Mouse (Mus musculus): ENCODE data around the gene Ccdc39. TPM values are rescaled to one million over a fixed set of nuclear protein-coding genes. Genes with fewer than 3 reads are reported as not detected.

Ccdc39 gene
- total RNA-seq, 2 experiments from 2014 or later: not detected

GRCm38 (mm10) chr3:33799617-33800512 lies 44.2 kb downstream of the Ccdc39 start, which contains the start of gene Ttc14:
TSS of gene Ttc14 (plus strand) at chr3:33799832.
- ATAC-seq (replicated peaks; ENCODE audit: low FRiP score, poor library complexity, severe bottlenecking): peak; percentile 97

DNA sequence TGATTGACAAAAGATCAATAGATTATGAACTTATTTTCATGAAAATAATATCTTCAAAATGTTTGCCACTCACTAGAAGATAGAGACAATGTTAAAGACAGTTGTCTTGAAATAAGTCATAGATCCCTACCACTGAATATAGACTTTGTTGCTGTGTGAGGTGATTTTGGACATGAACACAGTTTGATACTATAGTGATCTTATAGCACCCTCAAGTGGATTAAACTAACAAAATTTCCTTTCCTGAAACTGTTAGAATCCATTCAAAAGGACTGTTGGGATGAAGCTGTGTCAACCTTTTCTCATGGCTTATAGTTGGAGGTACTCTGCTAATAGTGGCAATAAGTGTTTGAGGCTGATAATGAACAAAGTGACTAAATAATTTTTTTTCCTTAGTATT lies 53.1 kb downstream of the Ccdc39 start:
- ATAC-seq (replicated peaks; ENCODE audit: low FRiP score, poor library complexity, severe bottlenecking): no peak

Other genes starting within 250 kb of the Ccdc39 start
- gene Ttc14, start 44.5 kb downstream of the Ccdc39 start, total RNA-seq (2015; ENCODE audit: low replicate concordance): 43.6 and 65.4 TPM in 2 replicates
- gene Ttc14, start 44.5 kb downstream of the Ccdc39 start, total RNA-seq (2017; ENCODE audit: low replicate concordance): 114 and 143 TPM in 2 replicates
- gene Fxr1, start 175.6 kb upstream of the Ccdc39 start, total RNA-seq (2015; ENCODE audit: low replicate concordance): 83.4 and 96.6 TPM in 2 replicates
- gene Fxr1, start 175.6 kb upstream of the Ccdc39 start, total RNA-seq (2017; ENCODE audit: low replicate concordance): 103 and 151 TPM in 2 replicates
- 56.6 and 69.2 TPM in 2 replicates for gene Dnajc19, start 237.0 kb upstream of the Ccdc39 start, total RNA-seq (2015; ENCODE audit: low replicate concordance)
- gene Dnajc19, start 237.0 kb upstream of the Ccdc39 start, total RNA-seq (2017; ENCODE audit: low replicate concordance): 28.4 and 48.4 TPM in 2 replicates

Data from erythroid progenitor cell, adult 5-6 weeks (primary cell).